Mouse (Mus musculus) heart, postnatal 4 days (tissue): ENCODE measurements around the gene Frmd7. TPM values are rescaled to one million over a fixed set of nuclear protein-coding genes. Genes with fewer than 3 reads are reported as not detected.
A peak's percentile ranks its signal among the peaks of the same experiment; 100 is the strongest.

Source experiments
- DNase-seq: peaks from one replicate; pipeline ENCODE4 v3.0.0; 2021
- total RNA-seq, 2 experiments: library from RNA; stranded (reverse); gene quantifications; 2 replicates each; pipeline ENCODE4 v1.2.3; 2021

Frmd7 gene
- not detected for total RNA-seq

- DNase-seq, result no peak
Observed at GRCm38 (mm10) chrX:50942610-50943009, at the start of gene Frmd7. Frmd7 (minus strand) TSS chrX:50942710.

- no peak for DNase-seq
Observed at GRCm38 (mm10) chrX:50991324-50991723, 48.8 kb upstream of the Frmd7 start.

GRCm38 (mm10) chrX:50989940-50990339 lies 47.4 kb upstream of the Frmd7 start:
- no peak for DNase-seq

GRCm38 (mm10) chrX:50988581-50988980 lies 46.1 kb upstream of the Frmd7 start:
- no peak for DNase-seq

- DNase-seq, result no peak
Observed at GRCm38 (mm10) chrX:50978428-50978827, 35.9 kb upstream of the Frmd7 start.

GRCm38 (mm10) chrX:50972145-50972544 lies 29.6 kb upstream of the Frmd7 start:
- no peak for DNase-seq

- no peak for DNase-seq
Observed at GRCm38 (mm10) chrX:50969907-50970306, 27.4 kb upstream of the Frmd7 start.

GRCm38 (mm10) chrX:50968157-50968932 lies 25.8 kb upstream of the Frmd7 start:
- peak; percentile 6 for DNase-seq

- no peak for DNase-seq
Observed at GRCm38 (mm10) chrX:50965157-50965556, 22.6 kb upstream of the Frmd7 start.

GRCm38 (mm10) chrX:50962955-50963354 lies 20.4 kb upstream of the Frmd7 start:
- DNase-seq, result no peak

GRCm38 (mm10) chrX:50948633-50949032 lies 6.1 kb upstream of the Frmd7 start:
- DNase-seq, result peak; percentile 76

GRCm38 (mm10) chrX:50948116-50948515 lies 5.6 kb upstream of the Frmd7 start:
- no peak for DNase-seq

- DNase-seq, result no peak
Observed at GRCm38 (mm10) chrX:50937117-50937516, 5.4 kb downstream of the Frmd7 start.

GRCm38 (mm10) chrX:50930309-50930708 lies 12.2 kb downstream of the Frmd7 start:
- no peak for DNase-seq

GRCm38 (mm10) chrX:50926893-50927545 lies 15.5 kb downstream of the Frmd7 start:
- no peak for DNase-seq

- DNase-seq, result peak; percentile 25
Observed at GRCm38 (mm10) chrX:50924629-50925364, 17.7 kb downstream of the Frmd7 start.

GRCm38 (mm10) chrX:50918754-50919153 lies 23.8 kb downstream of the Frmd7 start:
- no peak for DNase-seq

GRCm38 (mm10) chrX:50917389-50917788 lies 25.1 kb downstream of the Frmd7 start:
- DNase-seq, result no peak

GRCm38 (mm10) chrX:50909915-50910314 lies 32.6 kb downstream of the Frmd7 start:
- no peak for DNase-seq

- DNase-seq, result no peak
Observed at GRCm38 (mm10) chrX:50903497-50903896, 39.0 kb downstream of the Frmd7 start.

GRCm38 (mm10) chrX:50887999-50888398 lies 54.5 kb downstream of the Frmd7 start:
- no peak for DNase-seq

GRCm38 (mm10) chrX:50874246-50875002 lies 68.1 kb downstream of the Frmd7 start:
- no peak for DNase-seq

GRCm38 (mm10) chrX:50864734-50865133 lies 77.8 kb downstream of the Frmd7 start:
- no peak for DNase-seq
